Mouse (Mus musculus) ES-E14 (cell line): Measurements from ENCODE around the gene Hectd1.

Experiments
- CHD2 ChIP-seq: IDR thresholded peaks from 2 replicates; pipeline ENCODE4 v1.6.1; 2014; ENCODE audit warnings: mild to moderate bottlenecking, low read depth, low read length, inconsistent platforms
- HCFC1 ChIP-seq: IDR thresholded peaks from 2 replicates; pipeline ENCODE4 v1.6.1; 2012; ENCODE audit warnings: low read length, inconsistent platforms, borderline replicate concordance; ENCODE audit not compliant: insufficient read depth
- ZC3H11A ChIP-seq: IDR thresholded peaks from 2 replicates; pipeline ENCODE4 v1.6.1; 2012; ENCODE audit warnings: low read depth, mild to moderate bottlenecking, inconsistent platforms, low read length, borderline replicate concordance

GRCm38 (mm10) chr12:51736807-51737206, 92.5 kb downstream of the Hectd1 start:
- TF ChIP-seq HCFC1 (no peak), ZC3H11A (no peak), CHD2 (no peak)
